Mouse (Mus musculus): ENCODE data around the gene Shank3.

DNA sequence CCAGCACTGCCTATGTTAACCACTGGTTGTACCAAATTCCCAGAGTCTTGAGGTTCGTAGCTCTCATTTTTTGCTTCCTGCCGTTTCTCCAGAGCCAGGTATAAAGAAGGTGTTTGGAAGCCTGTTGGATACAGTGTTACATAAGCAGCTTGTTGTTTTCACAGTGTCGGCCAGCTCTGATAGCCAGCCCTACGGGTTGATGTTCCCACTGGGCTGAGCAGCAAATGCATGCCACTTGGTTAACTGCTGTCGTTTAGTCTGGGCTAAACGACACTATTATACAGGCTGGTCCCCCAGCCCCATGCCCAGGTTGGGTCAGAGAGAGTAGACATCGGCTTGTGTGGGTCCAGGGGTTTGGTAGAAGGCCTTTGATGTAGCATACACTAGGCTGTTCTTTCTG is 22.5 kb downstream of the Shank3 start:
- TF ChIP-seq POLR2A (IDR thresholded peaks at IDR 0.05; ENCODE audit: low read depth, low read length) (no peak), CTCF (IDR thresholded peaks at IDR 0.05; ENCODE audit: extremely low read depth, insufficient read length, insufficient replicate concordance, low read depth, low read length) (no peak)
